Mouse (Mus musculus) lung, postnatal 25 days (tissue): ENCODE data around the gene Taldo1.
"Not testable (repeated sequence)": the region's sequence is repeated elsewhere in the genome, so short reads cannot be mapped to it uniquely, and the experiment has no call there.

Experiments used
- DNase-seq: peaks from one replicate; pipeline ENCODE4 v3.0.0; 2022; ENCODE audit warnings: low spot score

The Taldo1 gene

DNA sequence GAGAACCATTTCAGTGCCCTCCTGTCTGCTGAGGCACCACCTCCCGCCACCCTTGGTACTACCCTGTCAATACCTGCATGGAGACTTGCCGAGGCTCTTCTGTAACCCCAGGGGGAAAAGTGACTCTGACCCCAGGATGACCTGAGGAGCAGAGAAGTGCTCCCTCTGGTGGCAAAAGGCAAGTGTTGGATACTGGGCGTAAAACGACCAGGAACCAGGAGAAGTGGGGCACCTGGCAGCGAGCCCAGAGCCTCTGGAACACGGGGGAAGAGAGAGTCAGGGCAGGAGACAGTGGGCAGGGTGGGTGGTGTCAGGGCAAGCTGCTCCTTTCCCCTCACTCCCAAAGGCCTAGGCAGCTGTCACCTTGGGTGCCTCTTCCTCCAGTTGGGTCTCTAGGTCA, 48.6 kb downstream of the Taldo1 start:
- DNase-seq: no peak

DNA sequence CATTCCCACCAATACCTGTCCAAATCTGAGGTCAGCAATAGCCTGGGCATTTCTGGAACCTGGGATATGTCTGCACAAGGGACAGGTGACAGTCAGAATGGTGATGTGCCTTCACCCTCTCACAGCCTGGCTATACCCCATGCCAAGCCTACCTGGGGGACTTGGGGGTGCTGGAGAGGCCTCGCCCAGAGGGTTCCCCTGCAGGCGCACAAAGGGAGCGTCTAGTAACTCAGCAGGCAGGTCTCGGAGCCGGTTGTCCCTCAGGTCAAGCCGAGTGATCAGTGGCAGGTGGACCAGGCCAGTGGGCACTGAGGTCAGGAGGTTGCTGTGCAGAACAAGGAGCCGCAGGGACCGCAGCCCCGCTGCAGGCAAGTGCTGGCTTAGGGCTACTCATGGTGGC, 49.5 kb downstream of the Taldo1 start:
- DNase-seq: no peak

DNA sequence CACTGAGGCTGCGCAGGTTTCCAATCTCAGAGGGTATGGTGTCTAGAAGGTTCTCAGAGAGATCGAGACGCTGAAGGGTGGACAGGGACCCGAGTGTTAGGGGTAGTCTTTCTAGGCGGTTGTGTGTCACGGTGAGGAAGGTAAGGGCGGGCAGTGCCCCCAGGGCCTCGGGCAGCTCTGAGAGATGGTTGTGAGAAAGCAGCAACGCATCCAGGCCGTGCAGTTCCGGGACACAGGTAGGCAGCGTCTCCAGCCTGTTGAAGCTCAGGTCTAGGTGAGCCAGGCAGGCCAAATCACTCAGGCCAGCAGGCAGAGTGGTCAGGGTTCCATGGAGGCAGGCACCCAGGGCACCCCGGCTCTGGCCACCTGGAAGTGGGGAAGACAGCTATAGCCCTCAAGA, 50.2 kb downstream of the Taldo1 start:
- no peak for DNase-seq

DNA sequence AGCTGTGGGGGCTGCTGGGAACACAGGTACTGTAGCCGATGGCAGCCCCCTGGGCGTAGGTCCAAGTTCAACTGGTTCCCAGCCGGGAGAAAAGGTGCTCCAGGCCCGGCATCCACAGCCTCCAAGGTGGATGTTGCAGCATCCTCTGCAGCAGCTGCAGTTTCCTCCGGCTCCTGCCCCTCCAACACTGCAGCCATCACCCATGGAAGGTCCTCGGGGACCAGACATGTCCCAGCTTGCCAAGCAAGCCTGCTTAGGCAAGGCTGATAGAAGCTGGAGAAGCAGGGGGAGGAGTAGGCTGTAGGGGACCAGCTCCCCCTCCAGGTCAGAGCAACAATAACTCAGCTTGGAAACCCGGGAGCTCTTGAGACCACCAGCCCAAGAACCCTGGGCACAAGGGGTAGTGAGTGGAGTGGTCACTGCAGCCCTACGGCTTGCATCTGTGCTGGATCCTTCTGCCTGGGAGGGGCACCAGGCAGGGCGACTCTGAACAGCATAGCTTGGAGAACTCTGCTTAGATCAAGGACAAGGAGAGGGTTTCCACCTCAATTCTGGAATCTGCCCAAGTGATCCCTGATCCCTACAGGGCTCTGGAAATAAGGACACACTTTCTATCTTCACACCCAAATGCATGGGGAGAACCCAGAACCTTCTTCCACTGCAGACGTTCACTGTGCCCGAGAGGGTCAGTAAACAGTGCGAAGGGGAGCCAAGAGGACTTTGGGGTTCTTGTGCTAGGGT, 51.3 kb downstream of the Taldo1 start:
- no peak for DNase-seq

DNA sequence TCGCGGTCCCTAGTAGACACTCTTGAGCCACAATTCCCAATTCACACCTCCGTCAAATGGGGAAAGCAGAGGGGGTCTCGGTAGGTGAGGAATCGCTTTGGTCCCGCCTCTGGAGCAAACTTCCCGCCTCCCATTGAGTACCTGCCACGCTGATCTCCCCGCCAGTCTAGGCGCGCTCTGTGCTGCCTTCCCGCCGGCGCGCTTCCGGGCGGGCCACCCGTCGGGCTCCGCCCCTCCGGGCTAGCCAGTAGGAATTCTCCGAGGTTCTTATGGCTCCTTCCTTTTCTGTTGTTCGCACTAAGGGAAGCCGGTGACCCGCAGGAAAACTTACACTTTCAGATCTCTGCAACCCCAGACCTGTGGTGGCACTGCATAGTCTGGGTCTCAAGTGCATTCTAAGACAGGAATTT, 51.8 kb downstream of the Taldo1 start, which contains the start of gene Pidd1:
TSS of gene Pidd1 (minus strand) at position 198 of the 410 bp plus-strand sequence.
- no peak for DNase-seq

DNA sequence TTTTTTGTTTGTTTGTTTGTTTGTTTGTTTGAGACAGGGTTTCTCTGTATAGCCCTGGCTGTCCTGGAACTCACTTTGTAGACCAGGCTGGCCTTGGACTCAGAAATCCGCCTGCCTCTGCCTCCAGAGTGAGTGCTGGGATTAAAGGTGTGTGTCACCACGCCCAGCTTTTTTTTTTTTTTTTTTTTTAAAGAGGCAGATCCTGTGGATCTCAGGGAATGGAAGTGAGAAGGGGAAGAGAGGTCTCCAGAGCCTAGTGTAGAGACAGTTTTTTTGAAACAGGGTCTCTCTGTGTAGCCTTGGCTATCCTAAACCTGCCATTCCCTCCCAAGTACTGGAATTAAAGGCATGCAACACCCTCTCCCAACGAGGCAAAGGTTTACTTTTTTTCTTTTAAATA, 54.4 kb downstream of the Taldo1 start:
- not testable (repeated sequence) for DNase-seq

DNA sequence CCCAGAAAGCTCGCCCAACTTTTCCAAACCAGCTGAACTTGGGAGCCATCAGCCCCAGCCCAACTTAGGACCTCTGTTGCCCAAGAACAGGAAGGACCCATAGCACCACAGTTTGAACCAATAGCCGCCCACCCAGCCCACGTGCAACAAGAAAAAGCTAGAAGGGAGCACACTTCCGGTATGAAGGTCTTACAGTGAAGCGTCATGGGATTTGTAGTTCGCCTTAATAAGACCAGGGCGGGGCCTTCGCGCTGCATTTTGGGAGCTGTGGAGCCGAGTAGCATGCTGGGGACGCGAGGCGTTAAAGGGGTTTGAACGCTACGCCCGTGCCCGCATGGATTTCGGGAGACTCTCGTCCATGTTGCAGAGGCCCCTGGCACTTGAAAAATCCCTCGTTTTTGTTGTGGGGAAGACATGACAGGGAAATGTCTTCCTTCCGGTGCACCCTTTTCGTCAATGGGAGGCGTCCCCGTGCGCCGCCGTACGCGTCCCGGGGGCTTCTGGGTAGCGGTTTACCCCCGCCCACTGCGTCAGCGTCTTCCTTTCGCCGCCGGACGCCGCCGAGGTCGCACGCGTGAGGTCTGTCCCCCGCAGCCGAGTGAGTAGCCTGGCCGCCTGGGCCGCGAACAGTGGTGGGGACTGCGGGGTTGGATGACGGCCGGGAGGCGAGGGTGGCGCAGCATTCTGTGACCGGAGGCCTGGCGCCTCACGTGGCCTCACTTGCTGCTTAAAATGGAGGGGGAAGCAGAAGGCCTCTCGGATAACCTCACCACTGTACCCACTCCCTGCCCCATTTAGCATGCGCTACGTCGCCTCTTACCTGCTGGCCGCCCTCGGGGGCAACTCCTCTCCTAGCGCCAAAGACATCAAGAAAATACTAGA, 55.4 kb downstream of the Taldo1 start, which contains the start of gene Rplp2:
TSS of gene Rplp2 (plus strand) at position 261 of the 882 bp plus-strand sequence.
- DNase-seq: peak; percentile 95

DNA sequence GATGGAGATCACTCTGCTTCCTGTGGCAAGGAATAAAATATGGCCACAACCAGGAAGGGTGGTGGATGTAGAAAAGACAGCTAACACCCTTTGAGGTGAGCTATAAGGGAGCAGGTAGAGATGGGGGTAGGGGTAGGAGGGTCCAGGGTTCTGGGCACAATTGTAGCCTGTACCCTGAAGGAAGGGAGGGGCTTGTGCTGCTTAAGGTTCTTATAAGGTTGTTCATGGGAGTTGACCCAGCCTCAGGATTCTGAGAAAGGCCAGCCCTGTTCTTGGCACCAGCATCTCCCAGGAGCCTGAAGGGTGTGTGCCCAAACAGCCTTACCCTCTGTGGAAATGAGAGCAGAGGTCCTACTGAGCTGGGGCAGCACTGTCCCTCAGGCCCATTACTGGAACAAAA, 59.9 kb downstream of the Taldo1 start:
- no peak for DNase-seq
